Comparison of ENCODE assay signal across 9 mouse cellular contexts in genomic region chr11:112785581-112785980, GRCm38 (mm10). TPM values are rescaled to one million over a fixed set of nuclear protein-coding genes. Genes with fewer than 3 reads are reported as not detected.
DNase-seq lines count a peak whose midpoint lies in the region; ATAC-seq lines count a peak whose summit lies in the region.
"Had no signal": no experiment of that assay in that cellular context is flagged by ENCODE, and none has a peak within 500 bp of the region (broad histone marks: within the 10 kb centered on the region; RNA-seq: fewer than 3 reads in every experiment).

No protein-coding gene starts in this region.

- H3K27me3 ChIP-seq in heart, embryonic 15.5 days: peaks cover 59% of the 10 kb centered on the region
- 0 out of 2 replicates have a peak, but pooled peaks cover 2% of the 10 kb centered on the region for H3K27me3 ChIP-seq in hindbrain, embryonic 12.5 days
- 0 out of 2 replicates have a peak, but pooled peaks cover 3% of the 10 kb centered on the region for H3K27me3 ChIP-seq in midbrain, embryonic 15.5 days (replicated peaks)
- H3K27me3 ChIP-seq: CH12.LX had no signal

- no peaks in the 10 kb centered on the region for H3K9me3 ChIP-seq in heart, embryonic 15.5 days (replicated peaks)
- H3K9me3 ChIP-seq in hindbrain, embryonic 12.5 days (replicated peaks): no peaks in the 10 kb centered on the region
- no peaks in the 10 kb centered on the region for H3K9me3 ChIP-seq in midbrain, embryonic 15.5 days

- H3K4me1 ChIP-seq in heart, embryonic 15.5 days (replicated peaks): peaks cover 40% of the 10 kb centered on the region
- peaks cover 37% of the 10 kb centered on the region for H3K4me1 ChIP-seq in hindbrain, embryonic 12.5 days
- peaks cover 48% of the 10 kb centered on the region for H3K4me1 ChIP-seq in midbrain, embryonic 15.5 days

- H3K36me3 ChIP-seq in heart, embryonic 15.5 days: no peaks in the 10 kb centered on the region
- H3K36me3 ChIP-seq in hindbrain, embryonic 12.5 days: 0 out of 2 replicates have a peak, but pooled peaks cover 7% of the 10 kb centered on the region
- no peaks in the 10 kb centered on the region for H3K36me3 ChIP-seq in midbrain, embryonic 15.5 days (replicated peaks)

- no peak overlapping the region for H3K27ac ChIP-seq in heart, embryonic 15.5 days
- no peak overlapping the region for H3K27ac ChIP-seq in hindbrain, embryonic 12.5 days
- H3K27ac ChIP-seq in midbrain, embryonic 15.5 days: no peak overlapping the region

- no peak for ATAC-seq in heart, embryonic 15.5 days (replicated peaks; ENCODE audit: insufficient number of reproducible peaks, insufficient read depth, low FRiP score, low read depth)
- ATAC-seq in hindbrain, embryonic 12.5 days (ENCODE audit: low FRiP score): no peak
- no peak for ATAC-seq in midbrain, embryonic 15.5 days (replicated peaks)
- no peak for ATAC-seq in cerebellum, adult (ENCODE audit: insufficient number of reproducible peaks, low FRiP score, low TSS enrichment)

- peak overlapping the region; percentile 87 for H3K4me2 ChIP-seq in heart, embryonic 15.5 days
- H3K4me2 ChIP-seq in hindbrain, embryonic 12.5 days (replicated peaks): peak overlapping the region; percentile 96
- peak overlapping the region; percentile 98 for H3K4me2 ChIP-seq in midbrain, embryonic 15.5 days

- WGBS in heart, embryonic 15.5 days: 26% methylated on average over 8 of the region's 8 CpGs
- 11% methylated on average over 8 of the region's 8 CpGs for WGBS in hindbrain, embryonic 12.5 days
- 19% methylated on average over 8 of the region's 8 CpGs for WGBS in midbrain, embryonic 15.5 days

- intact Hi-C loops in heart, postnatal 36 days (cut with DNase I): no loop called here
- intact Hi-C loops in left cerebral cortex, postnatal 25 days (cut with DNase I): no loop called here

- H3K9ac ChIP-seq in heart, embryonic 15.5 days: no peak overlapping the region
- H3K9ac ChIP-seq in hindbrain, embryonic 12.5 days: peak overlapping the region; percentile 93; the same call in 1 of the 2 replicates
- H3K9ac ChIP-seq in midbrain, embryonic 15.5 days: no peak overlapping the region; the same call in 1 of the 2 replicates

- no peak for DNase-seq in heart, postnatal 36 days
- DNase-seq in embryo, embryonic 11 days: peak; percentile 69
- no peak for DNase-seq in natural killer cell, adult 2 months (ENCODE audit: low spot score in 2 of 2)
- DNase-seq in left cerebral cortex, postnatal 25 days (ENCODE audit: low spot score in 2 of 2): no peak

- H3K4me3 ChIP-seq in heart, embryonic 15.5 days: peak overlapping the region; percentile 59
- peak overlapping the region; percentile 66 for H3K4me3 ChIP-seq in hindbrain, embryonic 12.5 days
- peak overlapping the region; percentile 57 for H3K4me3 ChIP-seq in midbrain, embryonic 15.5 days

RNA-seq across cellular contexts. Expression of gene Sox9, which starts 3.6 kb away (rescaled TPM):
- 24.7 and 27.7 TPM in 2 replicates for polyA plus RNA-seq in heart, embryonic 15.5 days (2015; fragmentation: Nextera tagmentation; extraction: Ambion mirVana)
- total RNA-seq in heart, postnatal 36 days (2021): 1 to 10 TPM; 1.8 to 2.6 TPM
- 196 and 197 TPM in 2 replicates for polyA plus RNA-seq in hindbrain, embryonic 12.5 days (2016; fragmentation: Nextera tagmentation; extraction: Ambion mirVana)
- polyA plus RNA-seq in midbrain, embryonic 15.5 days (2015; fragmentation: Nextera tagmentation; extraction: Ambion mirVana): 43.0 and 49.3 TPM in 2 replicates
- 10 to 100 TPM; 25.7 to 25.9 TPM for total RNA-seq in left cerebral cortex, postnatal 25 days (2021)
- total RNA-seq: CH12.LX had no signal
